Mouse (Mus musculus): ENCODE results near the gene Lmbr1. TPM values are rescaled to one million over a fixed set of nuclear protein-coding genes. Genes with fewer than 3 reads are reported as not detected.
A peak's percentile ranks its signal among the peaks of the same experiment; 100 is the strongest.

The Lmbr1 gene
- polyA plus RNA-seq, 1 experiment from 2014 or later: 14.8 TPM

DNA sequence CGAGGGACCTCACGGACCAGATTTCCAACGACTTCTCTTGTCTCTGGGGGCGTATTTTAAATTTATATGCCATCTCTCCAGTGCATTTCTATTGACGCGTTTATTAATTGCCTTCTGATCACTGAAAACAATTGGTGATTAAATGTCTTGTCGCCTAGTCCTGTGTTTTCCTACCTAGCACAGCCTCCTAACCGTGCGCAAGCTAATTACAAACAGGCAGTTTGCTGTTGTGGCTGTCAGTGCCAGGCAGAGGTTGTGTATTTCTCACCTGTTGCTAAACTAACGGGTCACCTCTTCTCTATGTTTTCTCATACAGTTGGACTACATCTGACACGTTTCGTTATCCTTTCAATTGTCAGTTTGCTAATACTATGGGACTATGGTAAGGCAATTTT is 181.9 kb downstream of the Lmbr1 start:
- Histone ChIP-seq H3K4me3 (ENCODE audit: low read depth, low read length) (peak overlapping the region; percentile 54), H3K4me2 (ENCODE audit: low read depth) (peak overlapping the region; percentile 67), H3K36me3 (ENCODE audit: control insufficient read depth, insufficient read depth, low read length) (no peaks in the 10 kb centered on the region), H3K27me3 (ENCODE audit: control insufficient read depth, insufficient read depth, low read length) (no peaks in the 10 kb centered on the region), H3K9me3 (ENCODE audit: control insufficient read depth, low read length) (no peaks in the 10 kb centered on the region), H3K27ac (ENCODE audit: low read depth, low read length) (no peak overlapping the region), H3K9ac (ENCODE audit: low read length) (peak overlapping the region; percentile 42), H3K4me1 (ENCODE audit: control insufficient read depth, insufficient read depth, low read length) (peaks cover 3% of the 10 kb centered on the region; the same call in 1 of the 2 replicates)
- 11% methylated on average over 12 of the region's 12 CpGs for WGBS
- ATAC-seq (ENCODE audit: insufficient read depth, low FRiP score, low TSS enrichment): peak; percentile 29
- DNase-seq (ENCODE audit: low spot score): no peak

DNA sequence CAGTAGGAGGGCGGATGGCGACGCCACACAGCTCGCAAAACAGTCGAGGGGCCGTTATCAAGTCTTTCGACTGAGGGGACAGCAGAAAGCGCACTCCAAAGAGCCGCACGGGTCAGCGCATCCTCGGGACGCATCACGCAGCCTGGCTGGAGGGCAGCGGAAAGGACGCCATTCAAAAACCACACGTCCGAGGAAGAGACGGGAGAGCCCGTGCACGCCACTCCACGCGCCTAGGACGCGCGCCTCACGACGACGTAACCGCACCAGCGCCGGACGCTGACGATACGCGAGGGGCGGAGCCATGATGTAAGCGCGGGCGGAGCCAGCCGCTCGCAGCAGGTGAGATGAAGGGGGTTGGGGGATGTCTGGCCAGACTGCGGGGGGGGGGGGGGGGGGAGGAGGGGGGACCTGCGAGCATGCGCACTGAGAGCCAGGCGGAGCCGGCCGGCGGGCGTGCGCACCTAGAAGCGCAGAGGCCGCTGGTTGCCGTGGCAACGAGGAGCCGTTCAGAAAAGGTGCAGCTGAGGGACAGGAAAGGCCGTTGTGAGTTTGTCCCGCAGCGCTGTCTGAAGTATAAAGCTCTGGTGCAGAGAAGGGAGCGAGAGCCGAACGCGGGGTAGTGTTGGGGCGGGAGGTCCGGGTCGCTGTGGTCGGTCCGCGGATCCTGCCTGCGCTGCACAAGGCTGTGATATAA is 182.5 kb downstream of the Lmbr1 start, which contains the start of gene Rnf32:
TSS of gene Rnf32 (plus strand) at position 423 of the 694 bp plus-strand sequence.
- Histone ChIP-seq H3K4me1 (ENCODE audit: control insufficient read depth, insufficient read depth, low read length) (peaks cover 3% of the 10 kb centered on the region; the same call in 1 of the 2 replicates), H3K27me3 (ENCODE audit: control insufficient read depth, insufficient read depth, low read length) (no peaks in the 10 kb centered on the region), H3K27ac (ENCODE audit: low read depth, low read length) (peak within 1 kb of the TSS; percentile 79), H3K4me2 (ENCODE audit: low read depth) (peak within 1 kb of the TSS; percentile 67), H3K4me3 (ENCODE audit: low read depth, low read length) (peak within 1 kb of the TSS; percentile 54), H3K36me3 (ENCODE audit: control insufficient read depth, insufficient read depth, low read length) (no peaks in the 10 kb centered on the region), H3K9me3 (ENCODE audit: control insufficient read depth, low read length) (no peaks in the 10 kb centered on the region), H3K9ac (ENCODE audit: low read length) (peak within 1 kb of the TSS; percentile 86)
- ATAC-seq (ENCODE audit: insufficient read depth, low FRiP score, low TSS enrichment) (peak; percentile 95), DNase-seq (ENCODE audit: low spot score) (peak; percentile 97)
- WGBS: under 1% methylated on average over 69 of the region's 70 CpGs

DNA sequence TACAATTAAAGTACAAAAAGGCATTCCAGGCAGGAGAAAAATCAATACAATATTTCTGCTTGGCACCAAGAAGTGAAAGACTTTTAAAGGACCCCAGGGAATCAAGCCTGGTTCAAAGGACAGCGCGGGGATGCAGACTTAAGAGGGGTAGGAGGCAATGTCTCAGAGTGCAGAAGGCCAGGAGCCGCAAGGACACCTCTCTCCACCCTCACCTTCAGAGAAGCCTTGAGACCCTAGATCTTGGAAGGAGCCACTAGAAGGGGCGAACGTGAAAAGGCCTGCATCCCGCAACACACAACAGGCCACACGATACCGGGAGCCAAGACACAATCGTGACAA is 183.0 kb downstream of the Lmbr1 start:
- WGBS: 4% methylated on average over 9 of the region's 9 CpGs
- Histone ChIP-seq H3K4me3 (ENCODE audit: low read depth, low read length) (peak overlapping the region; percentile 54), H3K4me2 (ENCODE audit: low read depth) (peak overlapping the region; percentile 64), H3K4me1 (ENCODE audit: control insufficient read depth, insufficient read depth, low read length) (peaks cover 3% of the 10 kb centered on the region; the same call in 1 of the 2 replicates), H3K36me3 (ENCODE audit: control insufficient read depth, insufficient read depth, low read length) (no peaks in the 10 kb centered on the region), H3K9me3 (ENCODE audit: control insufficient read depth, low read length) (no peaks in the 10 kb centered on the region), H3K27ac (ENCODE audit: low read depth, low read length) (peak overlapping the region; percentile 79), H3K27me3 (ENCODE audit: control insufficient read depth, insufficient read depth, low read length) (no peaks in the 10 kb centered on the region), H3K9ac (ENCODE audit: low read length) (peak overlapping the region; percentile 86)
- DNase-seq (ENCODE audit: low spot score) (no peak), ATAC-seq (ENCODE audit: insufficient read depth, low FRiP score, low TSS enrichment) (peak; percentile 54; the same call in 1 of the 2 replicates)

DNA sequence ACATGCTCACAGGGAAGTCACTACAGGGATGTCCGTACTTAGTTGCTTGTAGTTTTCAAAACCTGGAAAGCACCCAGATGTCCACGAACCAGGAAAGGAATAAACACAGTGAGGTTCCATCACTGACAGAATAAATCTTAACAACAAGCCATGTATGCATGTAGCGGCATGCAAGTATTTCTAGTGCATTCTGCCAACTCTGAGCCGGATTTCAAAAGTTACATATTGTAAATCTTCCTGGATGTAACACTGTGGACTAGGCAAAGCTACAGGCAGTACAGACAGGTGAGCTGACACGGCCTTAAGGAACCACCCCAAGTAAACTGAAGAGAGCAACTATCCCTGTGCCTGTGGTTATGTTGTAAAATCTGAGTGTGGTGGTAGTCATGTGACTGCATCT is 191.4 kb downstream of the Lmbr1 start:
- no peak for DNase-seq (ENCODE audit: low spot score)
- H3K9ac ChIP-seq (ENCODE audit: low read length): no peak overlapping the region
- WGBS: 79% methylated on average over 5 of the region's 5 CpGs

More for the DNA sequence above, 191.4 kb downstream of the Lmbr1 start:
- ATAC-seq (ENCODE audit: insufficient read depth, low FRiP score, low TSS enrichment): no peak
- no peak overlapping the region for H3K4me2 ChIP-seq (ENCODE audit: low read depth)
- H3K4me3 ChIP-seq (ENCODE audit: low read depth, low read length): no peak overlapping the region
- H3K27ac ChIP-seq (ENCODE audit: low read depth, low read length): no peak overlapping the region
- no peaks in the 10 kb centered on the region for H3K27me3 ChIP-seq (ENCODE audit: control insufficient read depth, insufficient read depth, low read length)
- no peaks in the 10 kb centered on the region for H3K9me3 ChIP-seq (ENCODE audit: control insufficient read depth, low read length)
- no peaks in the 10 kb centered on the region for H3K36me3 ChIP-seq (ENCODE audit: control insufficient read depth, insufficient read depth, low read length)
- H3K4me1 ChIP-seq (ENCODE audit: control insufficient read depth, insufficient read depth, low read length): no peaks in the 10 kb centered on the region

Small RNA genes within 50 kb of the gene (microRNA-seq; reads per million reads assigned to microRNA genes)
- gene Gm23801: not detected

Other genes with a start within 250 kb of the Lmbr1 start
- gene Rnf32, start 182.4 kb downstream of the Lmbr1 start, polyA plus RNA-seq (2014; fragmentation: Nextera tagmentation; extraction: Ambion mirVana): 5.3 and 7.9 TPM in 2 replicates
- 20.0 and 26.7 TPM in 2 replicates for gene Nom1, start 56.3 kb upstream of the Lmbr1 start, polyA plus RNA-seq (2014; fragmentation: Nextera tagmentation; extraction: Ambion mirVana)
- gene Mnx1, start 100.1 kb upstream of the Lmbr1 start, polyA plus RNA-seq (2014; fragmentation: Nextera tagmentation; extraction: Ambion mirVana): 4.4 and 7.6 TPM in 2 replicates
- gene Ube3c, start 190.9 kb upstream of the Lmbr1 start, polyA plus RNA-seq (2014; fragmentation: Nextera tagmentation; extraction: Ambion mirVana): 38.4 and 42.9 TPM in 2 replicates